Mouse (Mus musculus) ES-E14 (cell line): ENCODE measurements at regions not wholly inside any gene's neighbourhood (a gene's known extent, or its start where the extent isn't known, plus 50 kb on each side); places are given as distances from the start of the nearest gene placed in this dataset.

Source experiments
- CHD2 ChIP-seq: IDR thresholded peaks from 2 replicates; pipeline ENCODE4 v1.6.1; 2014; ENCODE audit warnings: mild to moderate bottlenecking, low read depth, low read length, inconsistent platforms
- HCFC1 ChIP-seq: IDR thresholded peaks from 2 replicates; pipeline ENCODE4 v1.6.1; 2012; ENCODE audit warnings: low read length, inconsistent platforms, borderline replicate concordance; ENCODE audit not compliant: insufficient read depth
- MAFK ChIP-seq: IDR thresholded peaks from 2 replicates; pipeline ENCODE4 v1.6.1; 2014; ENCODE audit warnings: mild to moderate bottlenecking, low read depth, low read length, inconsistent platforms; ENCODE audit not compliant: insufficient read depth
- ZC3H11A ChIP-seq: IDR thresholded peaks from 2 replicates; pipeline ENCODE4 v1.6.1; 2012; ENCODE audit warnings: low read depth, mild to moderate bottlenecking, inconsistent platforms, low read length, borderline replicate concordance
- ZNF384 ChIP-seq: IDR thresholded peaks from 2 replicates; pipeline ENCODE4 v1.6.1; 2012; ENCODE audit warnings: low read depth, low read length, inconsistent platforms

DNA sequence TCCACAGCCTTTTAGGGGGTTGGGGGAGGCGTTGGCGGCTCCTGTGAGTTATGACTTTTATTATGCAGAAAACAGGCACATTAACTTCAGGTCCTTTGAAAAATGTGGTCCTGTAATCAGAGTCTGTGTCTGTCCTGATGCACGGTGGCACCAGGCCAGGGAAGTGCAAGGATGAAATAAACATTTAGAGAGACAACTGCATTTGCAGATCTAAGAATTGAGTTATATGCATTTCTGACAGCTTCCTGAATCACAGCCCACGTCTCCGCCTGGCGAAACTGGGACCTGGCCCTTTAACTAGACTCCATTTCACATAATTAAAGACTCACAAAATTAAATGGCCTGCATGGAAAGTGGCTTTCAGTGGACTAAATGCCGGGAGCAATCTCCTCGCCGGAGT is 90.3 kb downstream of the 3100002H09Rik start:
- TF ChIP-seq HCFC1 (no peak), MAFK (no peak), ZC3H11A (no peak), ZNF384 (no peak), CHD2 (no peak)
